Mouse (Mus musculus) kidney, adult 2 months (tissue): Measurements from ENCODE around the gene Grik5. TPM values are rescaled to one million over a fixed set of nuclear protein-coding genes. Genes with fewer than 3 reads are reported as not detected.

Experiments used
- DNase-seq: peaks from one replicate; pipeline ENCODE4 v3.0.0; 2021
- H3K27ac ChIP-seq: fragments of 200-500 bp; 2 replicates; pipeline ENCODE4 v1.5.1; 2012; ENCODE audit warnings: low read depth, low read length, control low read depth, inconsistent platforms; ENCODE audit not compliant: insufficient read depth
- H3K27me3 ChIP-seq: fragments of 200-500 bp; replicated peaks from 2 replicates; pipeline ENCODE4 v1.6.1; 2012; ENCODE audit warnings: mild to moderate bottlenecking, moderate library complexity, low read length, inconsistent platforms; ENCODE audit not compliant: control insufficient read depth, insufficient read depth
- H3K36me3 ChIP-seq: fragments of 200-500 bp; 2 replicates; pipeline ENCODE4 v1.6.1; 2012; ENCODE audit warnings: mild to moderate bottlenecking, moderate library complexity, low read length, inconsistent platforms; ENCODE audit not compliant: control insufficient read depth, insufficient read depth
- H3K4me1 ChIP-seq: fragments of 200-500 bp; 2 replicates; pipeline ENCODE4 v1.6.1; 2011; ENCODE audit warnings: low read length; ENCODE audit not compliant: control insufficient read depth, insufficient read depth
- H3K4me3 ChIP-seq: fragments of 200-500 bp; 2 replicates; pipeline ENCODE4 v1.5.1; 2011; ENCODE audit warnings: mild to moderate bottlenecking, low read depth, low read length, control low read depth; ENCODE audit not compliant: insufficient read depth
- CTCF ChIP-seq: fragments of 200-500 bp; conservative IDR thresholded peaks from 2 replicates; pipeline ENCODE4 v1.5.1; 2011; ENCODE audit warnings: low read depth, mild to moderate bottlenecking, control low read depth, low read length, moderate library complexity, mixed read lengths; ENCODE audit not compliant: insufficient read depth, insufficient read length
- POLR2A ChIP-seq: fragments of 200-500 bp; IDR thresholded peaks from one replicate; pipeline ENCODE4 v1.6.1; 2011; ENCODE audit warnings: low read depth, low read length, control low read depth
- WGBS: fragments of 180-500 bp; shearing (Covaris S2); methylation state at CpG from one replicate; pipeline ENCODE4 v1.1.7; 2018; 5-methylcytosine and 5-hydroxymethylcytosine counted together
- polyA plus RNA-seq: library from polyadenylated mRNA; depleted of rRNA; stranded (reverse); fragments of >200 nt; gene quantifications from 2 replicates; pipeline ENCODE4 v1.2.3, GENCODE M21; 2012; rRNA removed

Gene Grik5
- polyA plus RNA-seq, 1 experiment, result 17.1 TPM

DNA sequence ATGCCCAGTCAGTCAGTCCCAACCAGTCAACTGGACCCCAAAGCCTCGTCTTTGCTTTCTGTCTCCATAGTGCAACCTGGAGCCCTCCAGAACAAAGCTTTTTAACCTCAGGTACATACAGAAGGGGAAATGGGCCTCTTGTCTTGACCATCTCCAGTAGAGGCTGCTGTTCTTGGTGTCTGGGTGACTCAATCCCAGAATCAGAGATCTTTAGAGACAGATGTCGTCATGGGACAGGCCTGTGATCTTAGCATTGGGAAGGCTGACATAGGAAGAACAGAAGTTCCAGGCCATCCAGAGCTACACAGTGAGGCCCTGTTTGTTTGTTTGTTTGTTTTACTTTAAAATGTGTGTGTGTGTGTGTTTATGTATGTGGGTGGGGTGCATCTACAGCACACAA is 107.9 kb downstream of the Grik5 start:
- TF ChIP-seq POLR2A (no peak), CTCF (no peak)
- no peaks in the 10 kb centered on the region for H3K36me3 ChIP-seq
- DNase-seq, result no peak
- H3K4me1 ChIP-seq, result no peaks in the 10 kb centered on the region
- no peaks in the 10 kb centered on the region for H3K27me3 ChIP-seq
- H3K4me3 ChIP-seq, result no peak overlapping the region
- 73% methylated on average over 2 of the region's 2 CpGs for WGBS
- H3K27ac ChIP-seq, result no peak overlapping the region

Other genes starting within 250 kb of the Grik5 start
- 0.94 and 2.2 TPM in 2 replicates for gene Gm9844, start 210.1 kb downstream of the Grik5 start, polyA plus RNA-seq
- gene Lypd4, start 202.4 kb downstream of the Grik5 start, polyA plus RNA-seq, result 0.14 and 0.23 TPM in 2 replicates
- gene Dmrtc2, start 202.3 kb downstream of the Grik5 start, polyA plus RNA-seq, result 0.11 TPM in 1 of 2 replicates, not detected in the other
- gene Rps19, start 188.0 kb downstream of the Grik5 start, polyA plus RNA-seq, result 468 and 618 TPM in 2 replicates
- 2.0 and 27.1 TPM in 2 replicates for gene Cd79a, start 175.0 kb downstream of the Grik5 start, polyA plus RNA-seq
- 92.6 and 111 TPM in 2 replicates for gene Arhgef1, start 169.4 kb downstream of the Grik5 start, polyA plus RNA-seq
- not detected in 2 replicates for gene Gm4881, start 127.9 kb downstream of the Grik5 start, polyA plus RNA-seq
- 549 and 618 TPM in 2 replicates for gene Rabac1, start 99.6 kb downstream of the Grik5 start, polyA plus RNA-seq
- 1.4 and 1.8 TPM in 2 replicates for gene Atp1a3, start 66.4 kb downstream of the Grik5 start, polyA plus RNA-seq
- 20.6 and 27.0 TPM in 2 replicates for gene Zfp574, start 221 bp upstream of the Grik5 start, polyA plus RNA-seq
- gene Pou2f2, start 107.4 kb upstream of the Grik5 start, polyA plus RNA-seq, result 1.1 and 2.6 TPM in 2 replicates
- gene Dedd2, start 148.3 kb upstream of the Grik5 start, polyA plus RNA-seq, result 34.8 and 43.7 TPM in 2 replicates
- gene Zfp526, start 149.1 kb upstream of the Grik5 start, polyA plus RNA-seq, result 8.9 and 10.8 TPM in 2 replicates
- 127 and 128 TPM in 2 replicates for gene Gsk3a, start 165.5 kb upstream of the Grik5 start, polyA plus RNA-seq
- gene Erf, start 178.4 kb upstream of the Grik5 start, polyA plus RNA-seq, result 37.0 and 46.2 TPM in 2 replicates
- 41.8 and 41.9 TPM in 2 replicates for gene Cic, start 195.4 kb upstream of the Grik5 start, polyA plus RNA-seq
- gene Pafah1b3, start 225.6 kb upstream of the Grik5 start, polyA plus RNA-seq, result 48.9 and 50.2 TPM in 2 replicates
- gene Prr19, start 229.1 kb upstream of the Grik5 start, polyA plus RNA-seq, result 0.08 TPM in 1 of 2 replicates, not detected in the other
- gene Tmem145, start 233.8 kb upstream of the Grik5 start, polyA plus RNA-seq, result 0.28 and 0.35 TPM in 2 replicates
- 23.5 and 29.8 TPM in 2 replicates for gene Megf8, start 244.8 kb upstream of the Grik5 start, polyA plus RNA-seq